Mouse (Mus musculus): ENCODE data around the gene I830077J02Rik. TPM values are rescaled to one million over a fixed set of nuclear protein-coding genes. Genes with fewer than 3 reads are reported as not detected.
"Not testable (repeated sequence)": the region's sequence is repeated elsewhere in the genome, so short reads cannot be mapped to it uniquely, and the experiment has no call there.

I830077J02Rik gene
- polyA plus RNA-seq, 1 experiment from 2014 or later, result 2.9 TPM

DNA sequence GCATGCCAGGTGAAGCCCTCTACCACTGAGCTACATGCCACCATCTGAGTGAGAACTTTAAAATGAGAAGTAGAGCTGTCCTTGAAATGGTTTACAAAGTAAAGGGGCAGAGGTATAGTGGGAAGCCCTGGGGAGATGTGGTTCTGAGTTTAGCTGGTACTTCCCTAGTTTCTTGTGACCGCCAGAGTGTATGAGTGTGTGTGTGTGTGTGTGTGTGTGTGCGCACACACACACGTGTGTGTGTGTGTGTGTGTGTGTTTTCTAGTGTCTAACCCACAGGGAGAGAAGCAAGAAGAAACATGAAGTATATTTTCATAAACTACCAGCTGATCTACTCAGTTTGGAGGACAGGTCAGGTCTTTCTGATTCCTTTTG, 4.3 kb downstream of the I830077J02Rik start:
- no peak overlapping the region for H3K4me2 ChIP-seq (ENCODE audit: low read depth, low read length)
- H3K9me3 ChIP-seq (replicated peaks; ENCODE audit: control insufficient read depth, low read length), result no peaks in the 10 kb centered on the region
- H3K4me1 ChIP-seq (ENCODE audit: control insufficient read depth, low read depth, low read length), result peaks cover 3% of the 10 kb centered on the region
- ATAC-seq (ENCODE audit: low read depth), result no peak
- H3K9ac ChIP-seq (ENCODE audit: low read depth, low read length), result no peak overlapping the region
- H3K36me3 ChIP-seq (ENCODE audit: control insufficient read depth, insufficient read depth), result no peaks in the 10 kb centered on the region
- H3K27me3 ChIP-seq (ENCODE audit: control insufficient read depth, insufficient read depth, low read depth, low read length), result no peaks in the 10 kb centered on the region
- no peak overlapping the region for H3K27ac ChIP-seq (ENCODE audit: low read length)
- no peak overlapping the region for H3K4me3 ChIP-seq (ENCODE audit: low read depth, low read length)
- 46% methylated on average over 3 of the region's 3 CpGs for WGBS (ENCODE audit: insufficient replicate concordance)

DNA sequence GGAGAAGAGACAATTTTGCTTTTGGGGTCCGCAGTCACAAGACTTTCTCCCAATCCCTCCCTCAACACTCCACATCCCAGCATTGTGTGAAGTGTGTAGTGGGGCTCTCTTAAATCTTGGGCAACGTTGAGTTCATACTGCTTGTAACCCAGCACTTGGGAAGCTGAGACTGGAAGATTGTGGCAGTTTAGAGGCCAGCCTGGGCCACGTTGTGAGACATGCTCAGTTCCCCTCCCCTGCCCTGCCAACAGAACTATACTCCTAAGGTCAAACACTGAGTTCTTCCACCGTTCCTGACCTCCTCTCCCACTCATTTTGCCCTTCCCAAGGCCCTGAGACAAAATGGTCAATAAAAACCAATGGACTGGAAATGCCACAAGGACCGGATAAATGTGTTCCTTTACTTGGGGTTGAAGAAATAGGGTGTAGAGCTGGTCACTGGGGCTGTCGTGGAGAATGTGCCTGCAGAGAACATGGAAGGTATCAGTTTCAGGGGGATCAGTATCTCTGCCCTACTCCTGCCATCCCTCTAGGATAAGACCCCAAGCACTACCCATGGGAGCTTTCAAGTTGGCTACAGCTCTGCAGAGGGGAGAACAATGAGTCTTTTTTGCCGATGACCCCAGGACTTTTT, 4.8 kb downstream of the I830077J02Rik start:
- Histone ChIP-seq H3K9me3 (replicated peaks; ENCODE audit: control insufficient read depth, low read length) (no peaks in the 10 kb centered on the region), H3K4me1 (ENCODE audit: control insufficient read depth, low read depth, low read length) (peaks cover 3% of the 10 kb centered on the region), H3K27ac (ENCODE audit: low read length) (no peak overlapping the region), H3K36me3 (ENCODE audit: control insufficient read depth, insufficient read depth) (no peaks in the 10 kb centered on the region), H3K4me2 (ENCODE audit: low read depth, low read length) (no peak overlapping the region), H3K27me3 (ENCODE audit: control insufficient read depth, insufficient read depth, low read depth, low read length) (no peaks in the 10 kb centered on the region), H3K4me3 (ENCODE audit: low read depth, low read length) (no peak overlapping the region), H3K9ac (ENCODE audit: low read depth, low read length) (no peak overlapping the region)
- ATAC-seq (ENCODE audit: low read depth), result no peak
- 69% methylated on average over 7 of the region's 7 CpGs for WGBS (ENCODE audit: insufficient replicate concordance)

DNA sequence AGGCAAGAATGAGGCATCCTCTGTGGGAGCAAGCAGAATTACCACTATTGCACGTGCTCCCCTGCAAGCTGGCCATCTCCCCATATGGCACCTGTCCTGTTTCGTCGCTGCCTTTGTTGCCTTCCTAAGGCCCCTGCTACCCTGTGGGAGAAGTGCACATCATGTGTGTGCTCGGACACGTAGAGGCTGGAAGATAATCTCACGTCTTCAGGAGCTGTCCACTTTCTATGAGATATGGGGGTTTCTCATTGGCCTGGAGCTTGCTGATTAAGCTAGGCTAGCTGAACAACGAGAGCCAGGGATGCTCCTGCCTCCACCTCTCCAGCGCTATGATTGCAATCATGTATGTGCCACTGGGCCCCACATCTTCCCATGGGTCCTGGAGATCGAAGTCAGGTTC, 7.8 kb downstream of the I830077J02Rik start:
- Histone ChIP-seq H3K9me3 (replicated peaks; ENCODE audit: control insufficient read depth, low read length) (no peaks in the 10 kb centered on the region), H3K9ac (ENCODE audit: low read depth, low read length) (no peak overlapping the region), H3K4me3 (ENCODE audit: low read depth, low read length) (no peak overlapping the region), H3K27ac (ENCODE audit: low read length) (no peak overlapping the region), H3K36me3 (ENCODE audit: control insufficient read depth, insufficient read depth) (no peaks in the 10 kb centered on the region), H3K4me2 (ENCODE audit: low read depth, low read length) (no peak overlapping the region), H3K4me1 (ENCODE audit: control insufficient read depth, low read depth, low read length) (peaks cover 3% of the 10 kb centered on the region), H3K27me3 (ENCODE audit: control insufficient read depth, insufficient read depth, low read depth, low read length) (no peaks in the 10 kb centered on the region)
- ATAC-seq (ENCODE audit: low read depth), result peak; percentile 60; the same call in 1 of the 2 replicates
- 40% methylated on average over 9 of the region's 9 CpGs for WGBS (ENCODE audit: insufficient replicate concordance)

DNA sequence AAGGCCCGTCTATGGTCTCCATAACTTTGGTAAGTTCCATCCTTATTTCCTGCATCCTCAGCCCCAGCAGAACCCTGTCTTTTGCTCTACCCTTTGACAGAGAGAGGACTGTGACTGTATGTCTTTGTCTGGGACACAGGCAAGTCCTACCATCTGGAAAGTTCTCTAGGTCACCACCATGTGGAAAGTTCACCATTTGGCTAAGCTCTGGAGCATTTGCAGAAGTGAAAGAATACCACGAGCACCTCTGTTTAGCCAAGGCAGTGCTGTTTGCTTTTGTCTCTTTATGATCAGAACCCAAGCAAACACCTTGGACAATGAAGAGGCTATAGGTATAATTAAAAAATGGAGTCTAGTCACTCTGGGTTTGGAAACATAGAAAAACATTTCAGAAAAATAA, 10.5 kb downstream of the I830077J02Rik start:
- Histone ChIP-seq H3K27ac (ENCODE audit: low read length) (no peak overlapping the region), H3K4me3 (ENCODE audit: low read depth, low read length) (no peak overlapping the region), H3K9ac (ENCODE audit: low read depth, low read length) (no peak overlapping the region), H3K27me3 (ENCODE audit: control insufficient read depth, insufficient read depth, low read depth, low read length) (no peaks in the 10 kb centered on the region), H3K9me3 (replicated peaks; ENCODE audit: control insufficient read depth, low read length) (no peaks in the 10 kb centered on the region), H3K36me3 (ENCODE audit: control insufficient read depth, insufficient read depth) (no peaks in the 10 kb centered on the region), H3K4me1 (ENCODE audit: control insufficient read depth, low read depth, low read length) (peaks cover 6% of the 10 kb centered on the region), H3K4me2 (ENCODE audit: low read depth, low read length) (no peak overlapping the region)
- no peak for ATAC-seq (ENCODE audit: low read depth)
- WGBS (ENCODE audit: insufficient replicate concordance), result 45% methylated on average over 2 of the region's 2 CpGs

DNA sequence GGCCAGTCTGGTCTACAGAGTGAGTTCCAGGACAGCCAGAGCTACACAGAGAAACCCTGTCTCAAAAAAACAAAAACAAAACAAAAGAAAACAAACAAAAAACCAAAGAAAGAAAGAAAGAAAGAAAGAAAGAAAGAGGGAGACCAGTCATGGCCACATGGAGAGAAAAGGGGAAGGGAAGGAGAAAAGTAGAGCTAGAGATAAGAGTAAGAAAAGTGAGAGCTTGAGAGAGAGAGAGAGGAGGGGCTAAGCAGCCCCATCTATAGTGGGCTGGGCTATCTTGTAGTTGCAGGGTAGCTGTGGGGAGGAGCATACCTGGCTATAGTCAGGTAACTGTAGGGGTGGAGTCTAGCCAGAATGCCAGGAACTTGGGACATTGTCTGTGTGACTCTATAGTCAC, 11.7 kb downstream of the I830077J02Rik start:
- H3K4me3 ChIP-seq (ENCODE audit: low read depth, low read length); H3K4me2 ChIP-seq (ENCODE audit: low read depth, low read length); H3K4me1 ChIP-seq (ENCODE audit: control insufficient read depth, low read depth, low read length); H3K9ac ChIP-seq (ENCODE audit: low read depth, low read length); H3K27me3 ChIP-seq (ENCODE audit: control insufficient read depth, insufficient read depth, low read depth, low read length); H3K27ac ChIP-seq (ENCODE audit: low read length); H3K36me3 ChIP-seq (ENCODE audit: control insufficient read depth, insufficient read depth); H3K9me3 ChIP-seq (replicated peaks; ENCODE audit: control insufficient read depth, low read length); ATAC-seq (ENCODE audit: low read depth): not testable (repeated sequence)

DNA sequence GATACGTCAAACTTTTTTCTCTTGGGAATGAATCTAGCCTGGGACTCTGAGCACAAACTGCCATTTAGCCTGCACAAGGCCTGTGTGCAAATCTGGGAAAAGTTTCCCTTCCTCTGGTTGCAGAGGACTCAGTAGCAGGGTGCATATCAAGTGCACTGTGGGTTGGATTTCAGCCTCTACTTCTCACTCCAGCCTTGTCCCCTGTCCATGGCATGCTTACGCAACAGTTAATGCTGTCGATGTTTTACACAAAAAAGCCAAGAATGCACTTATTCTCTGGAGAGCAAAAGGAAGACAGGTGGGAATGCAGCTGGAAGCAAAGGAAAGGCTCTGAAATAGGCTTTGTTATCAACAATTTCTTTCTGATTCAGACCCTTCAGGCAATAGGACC, 14.1 kb downstream of the I830077J02Rik start:
- H3K4me3 ChIP-seq (ENCODE audit: low read depth, low read length), result no peak overlapping the region
- H3K4me1 ChIP-seq (ENCODE audit: control insufficient read depth, low read depth, low read length), result peaks cover 19% of the 10 kb centered on the region
- no peak overlapping the region for H3K9ac ChIP-seq (ENCODE audit: low read depth, low read length)
- no peaks in the 10 kb centered on the region for H3K9me3 ChIP-seq (replicated peaks; ENCODE audit: control insufficient read depth, low read length)
- H3K36me3 ChIP-seq (ENCODE audit: control insufficient read depth, insufficient read depth), result no peaks in the 10 kb centered on the region
- WGBS (ENCODE audit: insufficient replicate concordance), result 42% methylated on average over 3 of the region's 3 CpGs
- no peaks in the 10 kb centered on the region for H3K27me3 ChIP-seq (ENCODE audit: control insufficient read depth, insufficient read depth, low read depth, low read length)
- no peak overlapping the region for H3K27ac ChIP-seq (ENCODE audit: low read length)
- no peak for ATAC-seq (ENCODE audit: low read depth)
- H3K4me2 ChIP-seq (ENCODE audit: low read depth, low read length), result no peak overlapping the region

DNA sequence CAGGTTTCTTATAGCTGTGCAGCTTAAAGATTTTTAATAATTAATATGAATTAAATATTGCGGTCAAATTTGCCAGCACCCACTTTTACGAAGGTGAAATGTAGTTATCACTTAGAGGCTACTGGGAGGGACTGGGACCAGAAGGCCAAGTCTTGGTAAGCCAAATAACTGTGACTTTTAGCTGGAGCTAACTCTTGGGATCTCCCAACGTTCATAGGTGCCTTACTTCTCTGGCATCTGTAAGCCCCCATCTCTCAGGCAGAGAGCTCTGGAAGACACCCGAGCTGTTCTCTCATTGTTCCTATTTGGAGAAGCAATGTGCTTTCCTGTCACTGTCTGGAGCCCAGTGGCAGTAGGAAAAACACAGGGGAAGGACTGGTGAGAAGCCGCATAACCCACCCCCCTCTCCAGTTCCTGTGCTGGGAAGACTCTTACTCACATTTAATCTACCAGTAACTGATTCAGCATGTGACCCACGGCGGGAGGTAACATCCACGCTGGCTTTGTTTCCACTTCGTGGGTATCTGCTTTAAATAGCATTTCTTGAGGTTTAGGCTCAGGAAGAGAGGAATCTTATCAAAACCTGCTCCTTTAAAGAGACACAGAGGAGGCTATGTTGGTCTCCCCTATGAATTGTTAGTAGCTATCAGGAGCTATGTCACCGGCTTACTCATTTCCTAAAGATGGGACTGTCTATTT, 14.7 kb downstream of the I830077J02Rik start:
- H3K9ac ChIP-seq (ENCODE audit: low read depth, low read length), result no peak overlapping the region
- no peak overlapping the region for H3K4me2 ChIP-seq (ENCODE audit: low read depth, low read length)
- H3K27ac ChIP-seq (ENCODE audit: low read length), result no peak overlapping the region
- peaks cover 22% of the 10 kb centered on the region for H3K4me1 ChIP-seq (ENCODE audit: control insufficient read depth, low read depth, low read length)
- H3K36me3 ChIP-seq (ENCODE audit: control insufficient read depth, insufficient read depth), result no peaks in the 10 kb centered on the region
- no peak for ATAC-seq (ENCODE audit: low read depth)
- no peaks in the 10 kb centered on the region for H3K27me3 ChIP-seq (ENCODE audit: control insufficient read depth, insufficient read depth, low read depth, low read length)
- 30% methylated on average over 10 of the region's 10 CpGs for WGBS (ENCODE audit: insufficient replicate concordance)
- no peak overlapping the region for H3K4me3 ChIP-seq (ENCODE audit: low read depth, low read length)
- H3K9me3 ChIP-seq (replicated peaks; ENCODE audit: control insufficient read depth, low read length), result no peaks in the 10 kb centered on the region

DNA sequence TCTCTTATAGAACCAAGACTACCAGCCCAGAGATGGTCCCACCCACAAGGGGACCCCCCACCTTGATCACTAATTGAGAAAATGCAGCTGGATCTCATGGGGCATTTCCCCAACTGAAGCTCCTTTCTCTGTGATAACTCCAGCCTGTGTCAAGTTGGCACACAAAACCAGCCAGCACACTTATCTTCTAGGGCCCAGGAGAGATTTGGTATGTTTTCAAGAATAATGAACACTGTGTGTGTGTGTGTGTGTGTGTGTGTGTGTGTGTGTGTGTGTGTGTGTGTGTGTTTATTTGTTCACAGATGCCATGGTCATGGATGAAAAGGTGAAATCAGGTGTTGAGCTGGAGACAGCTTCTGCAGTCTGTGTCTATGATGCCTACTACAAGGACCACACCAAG, 16.0 kb downstream of the I830077J02Rik start:
- not testable (repeated sequence) for H3K9me3 ChIP-seq (replicated peaks; ENCODE audit: control insufficient read depth, low read length); H3K27me3 ChIP-seq (ENCODE audit: control insufficient read depth, insufficient read depth, low read depth, low read length); ATAC-seq (ENCODE audit: low read depth); H3K4me3 ChIP-seq (ENCODE audit: low read depth, low read length); H3K36me3 ChIP-seq (ENCODE audit: control insufficient read depth, insufficient read depth); H3K27ac ChIP-seq (ENCODE audit: low read length); H3K9ac ChIP-seq (ENCODE audit: low read depth, low read length); H3K4me2 ChIP-seq (ENCODE audit: low read depth, low read length)
- H3K4me1 ChIP-seq (ENCODE audit: control insufficient read depth, low read depth, low read length), result peaks cover 30% of the 10 kb centered on the region

DNA sequence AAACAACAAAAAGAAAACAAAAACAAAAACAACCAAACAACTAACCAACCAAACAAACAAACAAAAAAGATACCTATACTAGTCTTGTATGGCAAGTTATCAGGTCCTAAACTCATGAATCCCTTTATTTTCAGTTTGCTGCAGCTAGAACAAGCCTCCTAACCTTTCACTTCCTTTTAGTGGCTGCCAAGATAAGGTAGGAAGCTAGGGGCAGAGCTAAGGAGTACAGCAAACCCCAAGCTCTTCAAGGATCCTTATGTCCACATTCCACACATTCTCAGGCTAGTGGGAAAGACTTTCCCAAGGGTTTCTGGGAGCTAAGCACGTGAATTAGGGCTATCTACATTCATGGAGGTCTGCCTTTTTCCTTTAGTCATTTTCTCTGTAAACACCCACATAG, 17.2 kb downstream of the I830077J02Rik start:
- Histone ChIP-seq H3K4me2 (ENCODE audit: low read depth, low read length) (no peak overlapping the region), H3K27me3 (ENCODE audit: control insufficient read depth, insufficient read depth, low read depth, low read length) (no peaks in the 10 kb centered on the region), H3K4me1 (ENCODE audit: control insufficient read depth, low read depth, low read length) (peaks cover 30% of the 10 kb centered on the region), H3K9ac (ENCODE audit: low read depth, low read length) (no peak overlapping the region), H3K27ac (ENCODE audit: low read length) (no peak overlapping the region), H3K36me3 (ENCODE audit: control insufficient read depth, insufficient read depth) (no peaks in the 10 kb centered on the region), H3K9me3 (replicated peaks; ENCODE audit: control insufficient read depth, low read length) (no peaks in the 10 kb centered on the region), H3K4me3 (ENCODE audit: low read depth, low read length) (no peak overlapping the region)
- whole genome bisulfite sequencing (ENCODE audit: insufficient replicate concordance), result 23% methylated on average over 1 of the region's 1 CpGs
- ATAC-seq (ENCODE audit: low read depth), result no peak

Data from liver, embryonic 16.5 days (tissue).